Mouse (Mus musculus): Measurements from ENCODE around the gene Ercc1. TPM values are rescaled to one million over a fixed set of nuclear protein-coding genes. Genes with fewer than 3 reads are reported as not detected.

Ercc1 gene
- total RNA-seq, 1 experiment from 2014 or later, result 28.0 TPM

DNA sequence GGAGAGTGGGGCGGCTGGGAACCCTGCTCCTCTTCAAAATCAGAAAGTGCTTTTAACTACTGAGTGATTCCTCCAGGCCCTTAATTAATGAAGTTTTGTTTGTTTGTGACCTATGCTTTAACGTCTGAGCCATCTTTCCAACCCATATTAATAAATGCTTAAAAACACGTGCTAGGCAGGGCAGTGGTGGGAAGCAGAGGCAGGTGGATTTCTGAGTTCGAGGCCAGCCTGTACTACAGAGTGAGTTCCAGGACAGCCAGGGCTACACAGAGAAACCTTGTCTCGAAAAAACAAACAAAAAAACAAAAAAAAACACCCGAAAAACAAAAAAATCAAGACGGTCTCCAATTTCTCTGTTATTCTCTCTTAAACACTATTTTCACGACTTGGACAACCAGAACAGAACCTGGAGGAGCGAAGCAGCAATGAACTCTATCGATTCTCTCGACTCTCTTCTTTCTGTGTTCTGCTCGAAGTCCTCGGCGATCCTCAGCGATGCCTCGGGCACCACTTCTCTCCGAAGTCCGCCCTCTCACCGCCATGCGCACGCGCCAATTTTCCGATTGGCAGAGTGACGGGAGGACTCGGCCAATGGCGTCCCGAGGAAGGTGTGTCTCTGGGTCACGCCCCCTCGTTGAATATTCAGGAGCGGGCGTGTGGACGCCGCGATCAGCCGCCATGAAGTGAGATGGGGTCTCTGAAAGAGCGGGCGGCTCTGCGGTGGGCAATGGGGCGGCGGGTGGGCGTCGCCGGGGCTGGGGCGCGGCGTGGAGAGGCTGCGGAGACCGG is 37.0 kb downstream of the Ercc1 start, which contains the start of gene Ercc2:
Gene Ercc2, plus strand, starts transcription at position 634 of the 789 bp plus-strand sequence.
- ATAC-seq (replicated peaks in 1 of 2; ENCODE audit: insufficient read depth in 1 of 2, low FRiP score in 2 of 2, low TSS enrichment in 1 of 2, low read depth in 1 of 2, poor library complexity in 2 of 2, severe bottlenecking in 2 of 2), result peak; percentile 97 to 100

DNA sequence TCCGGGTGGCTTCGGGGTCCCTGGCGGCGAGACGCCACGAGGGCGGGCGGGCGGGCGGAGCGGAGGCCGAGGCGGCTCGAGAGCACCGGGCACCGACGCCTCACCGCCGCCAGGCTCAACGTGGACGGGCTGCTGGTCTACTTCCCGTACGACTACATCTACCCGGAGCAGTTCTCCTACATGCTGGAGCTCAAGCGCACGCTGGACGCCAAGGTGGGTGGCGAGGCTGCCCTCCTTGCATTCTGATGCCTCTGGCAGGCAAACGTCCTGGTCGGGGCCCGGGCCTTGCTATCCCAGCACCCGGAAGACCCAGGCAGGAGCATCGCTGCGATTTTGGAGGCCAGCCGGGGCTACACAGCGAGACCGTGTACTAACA is 37.6 kb downstream of the Ercc1 start:
- peak; percentile 18 to 58; a peak in 2 of 4 replicates for ATAC-seq (replicated peaks in 1 of 2; ENCODE audit: insufficient read depth in 1 of 2, low FRiP score in 2 of 2, low TSS enrichment in 1 of 2, low read depth in 1 of 2, poor library complexity in 2 of 2, severe bottlenecking in 2 of 2)

DNA sequence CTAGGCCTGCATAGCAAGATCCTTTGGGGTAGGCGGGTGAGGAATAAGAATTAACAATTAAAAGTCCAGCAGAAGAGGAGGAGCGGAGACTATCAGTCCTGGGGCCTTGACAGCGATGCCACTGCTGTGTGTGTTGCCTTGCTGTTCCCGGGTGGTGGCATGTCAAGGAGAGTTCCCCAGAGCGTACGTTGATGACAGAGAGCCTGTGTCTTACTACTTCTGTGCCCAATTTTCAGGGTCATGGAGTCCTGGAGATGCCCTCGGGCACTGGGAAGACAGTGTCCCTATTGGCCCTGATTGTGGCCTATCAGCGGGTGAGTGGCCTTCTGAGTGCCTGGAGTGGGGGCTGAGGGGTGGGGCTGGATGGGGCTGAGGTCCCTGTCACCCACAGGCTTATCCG is 39.1 kb downstream of the Ercc1 start:
- ATAC-seq (replicated peaks in 1 of 2; ENCODE audit: insufficient read depth in 1 of 2, low FRiP score in 2 of 2, low TSS enrichment in 1 of 2, low read depth in 1 of 2, poor library complexity in 2 of 2, severe bottlenecking in 2 of 2), result no peak

DNA sequence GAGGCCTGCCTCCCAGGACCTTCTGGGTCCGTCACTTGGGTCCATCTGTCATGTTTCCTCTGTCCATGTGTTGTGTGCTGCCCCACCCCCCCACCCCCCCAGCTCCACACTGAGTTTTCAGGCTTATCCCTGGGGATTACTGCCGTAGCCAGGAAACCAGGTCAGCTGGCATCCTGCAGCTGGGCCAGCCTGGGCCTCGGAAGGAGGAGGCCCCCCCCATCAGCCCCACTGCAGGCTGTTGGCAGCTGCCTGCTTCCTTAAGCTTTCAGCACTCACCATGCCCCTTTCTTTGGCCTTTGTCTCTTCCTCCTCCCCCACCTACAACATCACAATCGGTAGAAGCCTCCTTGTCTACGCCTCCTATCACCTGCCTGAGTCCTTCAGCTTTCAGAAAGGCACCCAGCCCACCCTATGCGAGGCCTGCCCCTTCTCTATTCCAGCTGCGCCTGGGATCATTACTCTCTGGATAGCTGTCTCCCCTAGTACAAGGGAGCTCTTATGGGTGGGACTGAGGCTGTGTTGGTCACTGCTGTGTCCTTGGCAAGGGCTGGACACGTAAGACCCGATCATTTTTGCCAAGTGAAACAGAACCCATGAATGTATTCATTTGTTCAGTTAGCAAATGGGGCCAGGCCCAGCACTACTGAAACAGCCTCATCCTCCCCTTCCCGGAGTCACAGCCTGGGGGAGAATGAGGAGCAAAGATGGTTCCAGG is 44.3 kb downstream of the Ercc1 start:
- ATAC-seq (replicated peaks in 1 of 2; ENCODE audit: insufficient read depth in 1 of 2, low FRiP score in 2 of 2, low TSS enrichment in 1 of 2, low read depth in 1 of 2, poor library complexity in 2 of 2, severe bottlenecking in 2 of 2), result no peak

DNA sequence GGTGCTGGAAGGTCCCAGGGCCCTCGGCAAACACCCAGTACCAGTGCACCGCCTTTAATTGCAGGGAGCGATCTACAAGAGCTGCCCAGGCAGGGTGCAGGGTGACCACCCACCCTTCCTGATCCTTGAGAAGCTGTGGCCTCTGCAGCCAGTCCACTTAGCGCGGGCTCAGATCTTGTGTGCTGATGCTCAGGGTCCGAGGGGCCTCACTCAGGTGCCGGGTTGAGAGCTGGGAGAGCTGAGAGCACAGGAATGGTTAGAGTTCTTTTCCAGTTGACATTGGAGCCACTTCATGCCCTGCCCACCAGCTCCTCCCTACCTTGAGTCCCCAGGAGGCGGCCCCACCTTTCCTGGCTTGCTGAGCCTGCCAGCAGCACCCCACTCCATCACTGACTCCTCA is 49.9 kb downstream of the Ercc1 start:
- ATAC-seq (replicated peaks in 1 of 2; ENCODE audit: insufficient read depth in 1 of 2, low FRiP score in 2 of 2, low TSS enrichment in 1 of 2, low read depth in 1 of 2, poor library complexity in 2 of 2, severe bottlenecking in 2 of 2), result no peak

DNA sequence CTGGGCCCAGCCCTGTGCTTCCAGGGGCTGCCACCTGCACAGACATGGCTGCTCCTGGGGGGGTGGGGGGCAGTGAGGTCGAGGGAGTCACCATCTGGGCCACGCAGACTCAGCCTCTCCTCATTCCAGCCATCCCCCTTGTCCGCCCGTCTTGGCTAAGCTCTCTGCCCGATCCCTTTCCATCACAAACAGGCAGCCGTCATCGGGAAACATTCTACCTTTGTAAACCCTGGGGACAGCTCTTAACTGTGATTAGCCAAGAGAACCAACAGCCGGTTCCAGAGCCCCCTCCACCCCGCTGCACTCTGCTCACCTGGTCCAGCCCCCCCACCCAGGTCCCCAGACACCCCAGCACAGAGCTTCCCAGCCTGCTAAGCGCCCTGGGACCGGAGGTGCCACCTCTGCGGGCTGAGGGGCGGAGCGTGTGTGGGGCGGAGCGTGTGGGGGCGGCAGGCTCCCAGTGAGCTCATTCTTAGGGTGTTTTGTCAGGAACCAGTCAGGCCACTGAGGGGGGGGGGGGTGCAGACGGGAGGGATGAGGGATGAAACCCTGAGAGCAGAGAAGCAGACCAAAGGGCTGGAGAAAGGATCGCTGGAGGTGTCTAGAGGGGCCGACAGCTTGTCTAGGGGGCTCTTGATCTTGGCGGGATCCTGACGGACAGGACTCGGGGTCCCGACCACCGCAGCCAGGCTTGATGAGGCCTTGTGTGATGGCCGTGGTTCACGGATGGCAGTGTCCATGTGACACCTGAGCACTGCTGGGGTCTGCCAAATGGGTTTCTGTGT is 55.1 kb downstream of the Ercc1 start:
- peak; percentile 72 to 76 for ATAC-seq (replicated peaks in 1 of 2; ENCODE audit: insufficient read depth in 1 of 2, low FRiP score in 2 of 2, low TSS enrichment in 1 of 2, low read depth in 1 of 2, poor library complexity in 2 of 2, severe bottlenecking in 2 of 2)

DNA sequence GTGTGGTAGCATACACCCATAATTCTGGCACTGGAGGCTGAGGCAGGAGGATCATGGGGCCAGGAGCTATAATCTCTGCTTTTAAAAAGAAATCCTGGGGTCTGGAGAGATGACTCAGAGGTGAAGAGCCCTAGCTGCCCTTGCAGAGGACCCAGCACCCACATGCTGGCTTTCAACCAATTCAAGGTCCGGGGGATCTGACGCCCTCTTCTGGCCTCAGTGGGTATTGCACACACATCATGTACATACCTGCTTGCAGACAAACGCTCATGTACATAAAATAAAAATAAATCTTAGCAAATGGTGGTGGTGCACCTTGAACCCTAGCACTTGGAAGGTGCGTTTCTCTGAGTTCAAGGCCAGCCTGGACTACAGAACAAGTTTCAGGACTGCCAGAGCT is 56.4 kb downstream of the Ercc1 start:
- ATAC-seq (replicated peaks in 1 of 2; ENCODE audit: insufficient read depth in 1 of 2, low FRiP score in 2 of 2, low TSS enrichment in 1 of 2, low read depth in 1 of 2, poor library complexity in 2 of 2, severe bottlenecking in 2 of 2), result no peak

DNA sequence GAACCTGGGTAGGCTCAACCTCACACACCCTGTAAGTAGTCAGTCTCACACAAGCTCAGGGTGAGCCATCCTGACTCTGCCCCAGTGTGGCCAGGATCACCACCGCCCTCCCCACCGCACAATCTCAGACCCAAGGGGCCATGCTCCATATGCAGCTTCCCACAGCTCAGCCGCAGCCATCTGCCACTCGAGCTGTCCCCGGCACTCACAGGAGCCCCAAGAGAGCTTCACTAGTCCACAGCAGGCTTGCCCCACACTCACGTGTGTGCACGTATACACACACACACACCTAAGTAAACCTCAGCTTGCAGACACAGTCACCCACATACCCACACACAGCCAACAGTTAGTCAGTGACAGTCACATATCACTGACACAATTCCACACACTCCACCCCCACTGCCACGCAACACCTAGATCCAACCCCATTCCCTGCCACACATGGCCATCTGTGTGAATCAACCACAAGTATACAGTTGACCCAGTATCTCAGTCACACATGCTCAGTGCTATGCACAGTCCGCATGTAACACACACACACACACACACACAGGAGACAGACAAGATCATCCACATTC is 58.0 kb downstream of the Ercc1 start:
- no peak for ATAC-seq (replicated peaks in 1 of 2; ENCODE audit: insufficient read depth in 1 of 2, low FRiP score in 2 of 2, low TSS enrichment in 1 of 2, low read depth in 1 of 2, poor library complexity in 2 of 2, severe bottlenecking in 2 of 2)

DNA sequence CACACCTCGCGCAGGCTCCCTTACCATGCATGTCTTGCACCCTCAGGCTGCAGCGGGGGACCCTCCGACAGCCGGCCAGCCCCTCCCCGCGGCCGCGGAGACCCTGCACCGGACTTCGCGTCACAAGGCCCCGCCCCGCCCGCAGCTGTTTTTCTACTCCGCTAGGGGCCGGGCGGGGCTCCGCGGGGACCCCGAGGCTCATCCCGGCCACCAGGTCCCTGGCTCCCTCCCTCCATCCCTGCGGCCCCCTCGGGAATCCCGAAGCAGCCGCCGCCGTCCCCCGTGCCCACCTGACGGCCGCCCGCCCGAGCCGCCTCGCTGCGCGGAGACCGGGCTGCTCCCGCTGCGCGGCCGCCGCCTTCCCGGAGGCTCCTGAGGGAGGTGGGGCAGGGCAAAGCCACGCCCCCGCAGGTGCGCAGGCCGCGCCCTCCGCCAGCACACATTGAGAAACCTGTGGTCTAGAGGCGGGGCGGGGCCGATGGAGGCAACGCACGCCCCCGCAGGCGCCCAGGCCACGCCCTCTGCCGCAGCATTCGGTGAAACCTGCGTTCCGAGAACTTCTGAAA is 59.2 kb downstream of the Ercc1 start, which contains the start of gene Klc3:
Gene Klc3, minus strand, starts transcription at position 374 of the 566 bp plus-strand sequence.
- ATAC-seq (replicated peaks in 1 of 2; ENCODE audit: insufficient read depth in 1 of 2, low FRiP score in 2 of 2, low TSS enrichment in 1 of 2, low read depth in 1 of 2, poor library complexity in 2 of 2, severe bottlenecking in 2 of 2), result peak; percentile 39 to 54; a peak in 2 of 4 replicates

DNA sequence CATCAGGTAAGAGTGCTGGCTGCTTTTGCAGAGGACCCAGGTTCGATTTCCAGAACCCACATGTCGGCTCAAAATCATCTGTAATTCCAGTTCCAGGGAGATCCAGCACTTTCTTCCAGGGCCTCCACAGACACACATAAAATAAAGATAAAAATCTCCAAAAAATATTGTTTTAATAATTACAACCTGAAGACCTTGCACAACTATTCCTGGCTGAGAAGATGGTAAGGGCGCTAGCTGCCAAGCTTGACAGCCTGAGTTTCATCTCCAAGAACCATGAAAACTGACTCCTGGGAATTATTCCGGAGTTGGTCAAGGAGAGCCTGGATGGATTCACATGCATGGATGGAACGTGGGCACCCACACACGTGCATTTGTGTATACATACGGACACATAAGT is 59.9 kb downstream of the Ercc1 start, which contains the start of gene Ckm:
Gene Ckm, plus strand, starts transcription at position 301 of the 400 bp plus-strand sequence.
- no peak for ATAC-seq (replicated peaks in 1 of 2; ENCODE audit: insufficient read depth in 1 of 2, low FRiP score in 2 of 2, low TSS enrichment in 1 of 2, low read depth in 1 of 2, poor library complexity in 2 of 2, severe bottlenecking in 2 of 2)

DNA sequence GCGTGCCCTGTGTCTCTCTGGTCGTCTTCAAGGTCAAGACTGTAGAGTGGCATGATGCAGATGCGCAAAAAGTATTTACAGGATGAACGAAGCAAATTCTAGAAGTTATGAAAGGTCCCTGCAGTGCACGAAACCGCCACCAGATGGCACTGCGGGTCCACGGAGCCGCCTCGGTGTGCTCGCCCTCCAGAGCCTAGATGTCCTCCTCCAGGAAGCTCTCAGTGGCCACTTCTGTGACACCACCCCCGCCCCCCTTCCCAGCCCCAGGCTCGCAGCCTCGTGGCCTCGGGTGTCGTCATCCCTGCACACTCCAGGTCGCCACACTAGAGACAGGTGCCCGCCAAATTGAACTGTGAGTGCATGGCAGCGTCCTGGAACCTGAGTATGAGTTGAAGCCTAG is 60.8 kb downstream of the Ercc1 start:
- ATAC-seq (replicated peaks in 1 of 2; ENCODE audit: insufficient read depth in 1 of 2, low FRiP score in 2 of 2, low TSS enrichment in 1 of 2, low read depth in 1 of 2, poor library complexity in 2 of 2, severe bottlenecking in 2 of 2), result peak; percentile 86

Other genes starting within 250 kb of the Ercc1 start
- gene Gm4969, start 226.4 kb upstream of the Ercc1 start, total RNA-seq (2017), result 0.50 and 1.1 TPM in 2 replicates
- 7.8 and 8.3 TPM in 2 replicates for gene Fbxo46, start 224.9 kb upstream of the Ercc1 start, total RNA-seq (2017)
- 3.5 and 4.8 TPM in 2 replicates for gene Qpctl, start 195.5 kb upstream of the Ercc1 start, total RNA-seq (2017)
- 55.1 and 97.6 TPM in 2 replicates for gene Snrpd2, start 195.1 kb upstream of the Ercc1 start, total RNA-seq (2017)
- not detected in 2 replicates for gene Gipr, start 178.7 kb upstream of the Ercc1 start, total RNA-seq (2017)
- gene Eml2, start 168.4 kb upstream of the Ercc1 start, total RNA-seq (2017), result 20.0 and 23.6 TPM in 2 replicates
- 0.74 and 1.4 TPM in 2 replicates for gene Gpr4, start 132.2 kb upstream of the Ercc1 start, total RNA-seq (2017)
- 19.9 and 26.8 TPM in 2 replicates for gene Opa3, start 116.4 kb upstream of the Ercc1 start, total RNA-seq (2017)
- gene Vasp, start 73.0 kb upstream of the Ercc1 start, total RNA-seq (2017), result 99.8 and 117 TPM in 2 replicates
- 0.25 TPM in 1 of 2 replicates, not detected in the other for gene Ppm1n, start 64.7 kb upstream of the Ercc1 start, total RNA-seq (2017)
- not detected in 2 replicates for gene Rtn2, start 62.2 kb upstream of the Ercc1 start, total RNA-seq (2017)
- gene Fosb, start 34.7 kb upstream of the Ercc1 start, total RNA-seq (2017), result 190 and 280 TPM in 2 replicates
- 20.9 and 23.6 TPM in 2 replicates for gene Cd3eap, start 14.7 kb downstream of the Ercc1 start, total RNA-seq (2017)
- gene Ppp1r13l, start 15.0 kb downstream of the Ercc1 start, total RNA-seq (2017), result 0.25 and 0.60 TPM in 2 replicates
- 32.3 and 42.5 TPM in 2 replicates for gene Ercc2, start 37.2 kb downstream of the Ercc1 start, total RNA-seq (2017)
- gene Klc3, start 59.3 kb downstream of the Ercc1 start, total RNA-seq (2017), result 1.5 and 2.6 TPM in 2 replicates
- 0.25 and 0.31 TPM in 2 replicates for gene Ckm, start 60.0 kb downstream of the Ercc1 start, total RNA-seq (2017)
- 6.4 and 11.8 TPM in 2 replicates for gene Mark4, start 114.0 kb downstream of the Ercc1 start, total RNA-seq (2017)
- 2.2 and 3.8 TPM in 2 replicates for gene Exoc3l2, start 118.6 kb downstream of the Ercc1 start, total RNA-seq (2017)
- gene Bloc1s3, start 163.6 kb downstream of the Ercc1 start, total RNA-seq (2017), result 1.4 and 2.1 TPM in 2 replicates
- 24.2 and 30.8 TPM in 2 replicates for gene Trappc6a, start 163.6 kb downstream of the Ercc1 start, total RNA-seq (2017)
- 0.44 TPM in 1 of 2 replicates, not detected in the other for gene Nkpd1, start 173.1 kb downstream of the Ercc1 start, total RNA-seq (2017)
- 12.2 and 16.3 TPM in 2 replicates for gene Ppp1r37, start 218.3 kb downstream of the Ercc1 start, total RNA-seq (2017)
- gene Zfp296, start 232.5 kb downstream of the Ercc1 start, total RNA-seq (2017), result 5.3 and 5.9 TPM in 2 replicates
- gene Gemin7, start 232.8 kb downstream of the Ercc1 start, total RNA-seq (2017), result 35.4 and 44.9 TPM in 2 replicates